Mouse (Mus musculus): ENCODE results near the gene Frrs1.
"Not testable (repeated sequence)": the region's sequence is repeated elsewhere in the genome, so short reads cannot be mapped to it uniquely, and the experiment has no call there.

DNA sequence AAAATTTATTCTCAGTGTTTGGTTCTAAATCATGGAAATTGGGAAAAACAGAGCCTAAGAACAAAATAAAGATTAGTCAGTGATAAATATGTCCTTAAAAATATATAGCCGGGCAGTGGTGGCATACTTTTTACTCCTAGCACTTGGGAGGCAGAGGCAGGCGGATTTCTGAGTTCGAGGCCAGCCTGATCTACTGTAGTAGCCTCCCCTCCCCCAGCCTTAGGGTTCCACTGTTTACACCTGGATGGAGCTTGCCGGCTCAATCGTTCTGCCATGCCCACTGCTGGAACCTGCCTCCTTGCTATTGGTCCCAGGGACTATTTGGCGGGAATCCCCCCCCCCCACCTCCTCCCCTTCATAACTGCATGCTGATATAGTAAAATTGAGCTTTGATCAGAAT, 48.9 kb upstream of the Frrs1 start:
- not testable (repeated sequence) for TF ChIP-seq CTCF (IDR thresholded peaks at IDR 0.05; ENCODE audit: low read depth, low read length); POLR2A (IDR thresholded peaks at IDR 0.05; ENCODE audit: borderline replicate concordance, low read depth, low read length)
